Mouse (Mus musculus): ENCODE data around the gene Nfe2. TPM values are rescaled to one million over a fixed set of nuclear protein-coding genes. Genes with fewer than 3 reads are reported as not detected.

The Nfe2 gene
- polyA plus RNA-seq, 1 experiment from 2014 or later: 2.0 TPM

DNA sequence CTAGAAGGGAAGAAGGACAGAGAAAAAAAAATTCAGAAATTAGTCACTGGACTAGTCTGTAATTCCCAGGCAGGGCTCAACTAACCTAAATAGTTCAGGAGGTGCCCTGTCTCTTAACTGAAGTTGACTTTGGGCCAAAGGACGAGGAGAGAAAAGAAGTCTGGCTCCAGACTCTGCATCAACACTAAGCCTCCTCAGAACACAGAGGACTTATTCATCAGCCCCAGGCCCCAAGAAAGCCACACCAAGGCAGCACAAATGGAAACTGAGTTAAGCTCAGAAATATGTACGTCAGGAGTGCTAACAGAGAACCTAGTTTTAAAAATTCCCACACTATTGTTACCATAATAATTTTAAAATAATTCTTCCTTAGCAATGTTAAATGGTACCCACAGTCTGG lies 44.1 kb downstream of the Nfe2 start:
- peak overlapping the region; percentile 42 for H3K4me2 ChIP-seq (replicated peaks)
- H3K4me1 ChIP-seq: peaks cover 18% of the 10 kb centered on the region
- WGBS: 18% methylated on average over 2 of the region's 2 CpGs
- ATAC-seq (ENCODE audit: insufficient number of reproducible peaks, low FRiP score, low TSS enrichment, low read depth): no peak
- H3K4me3 ChIP-seq (replicated peaks): peak overlapping the region; percentile 16
- no peaks in the 10 kb centered on the region for H3K27me3 ChIP-seq
- H3K36me3 ChIP-seq: peaks cover 34% of the 10 kb centered on the region
- H3K27ac ChIP-seq (replicated peaks): peak overlapping the region; percentile 69
- H3K9me3 ChIP-seq (replicated peaks): no peaks in the 10 kb centered on the region
- H3K9ac ChIP-seq: no peak overlapping the region

DNA sequence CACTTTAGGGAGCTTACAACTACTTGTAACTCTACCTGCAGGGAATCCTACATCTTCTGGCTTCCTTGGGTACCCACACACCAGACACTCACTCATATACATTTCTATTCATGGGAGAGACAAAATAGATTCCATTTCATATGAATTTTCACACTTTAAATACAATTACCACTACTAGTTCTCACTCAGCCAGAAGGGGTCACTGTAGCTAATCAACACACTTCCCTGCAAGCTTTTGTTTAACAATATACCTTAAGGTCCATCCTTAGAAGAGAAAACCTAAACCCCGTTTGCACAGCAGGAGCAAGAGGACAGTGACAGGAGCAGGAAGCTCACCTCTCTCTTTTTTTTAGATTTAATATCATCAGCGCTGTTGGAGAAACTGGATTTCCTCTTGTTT lies 53.0 kb downstream of the Nfe2 start:
- Histone ChIP-seq H3K9me3 (replicated peaks) (no peaks in the 10 kb centered on the region), H3K4me3 (replicated peaks) (no peak overlapping the region), H3K36me3 (peaks cover 49% of the 10 kb centered on the region), H3K9ac (no peak overlapping the region), H3K4me2 (replicated peaks) (no peak overlapping the region), H3K4me1 (peaks cover 5% of the 10 kb centered on the region; the same call in 1 of the 2 replicates), H3K27ac (replicated peaks) (no peak overlapping the region), H3K27me3 (no peaks in the 10 kb centered on the region)
- ATAC-seq (ENCODE audit: insufficient number of reproducible peaks, low FRiP score, low TSS enrichment, low read depth): no peak
- 61% methylated on average over 2 of the region's 2 CpGs for WGBS

DNA sequence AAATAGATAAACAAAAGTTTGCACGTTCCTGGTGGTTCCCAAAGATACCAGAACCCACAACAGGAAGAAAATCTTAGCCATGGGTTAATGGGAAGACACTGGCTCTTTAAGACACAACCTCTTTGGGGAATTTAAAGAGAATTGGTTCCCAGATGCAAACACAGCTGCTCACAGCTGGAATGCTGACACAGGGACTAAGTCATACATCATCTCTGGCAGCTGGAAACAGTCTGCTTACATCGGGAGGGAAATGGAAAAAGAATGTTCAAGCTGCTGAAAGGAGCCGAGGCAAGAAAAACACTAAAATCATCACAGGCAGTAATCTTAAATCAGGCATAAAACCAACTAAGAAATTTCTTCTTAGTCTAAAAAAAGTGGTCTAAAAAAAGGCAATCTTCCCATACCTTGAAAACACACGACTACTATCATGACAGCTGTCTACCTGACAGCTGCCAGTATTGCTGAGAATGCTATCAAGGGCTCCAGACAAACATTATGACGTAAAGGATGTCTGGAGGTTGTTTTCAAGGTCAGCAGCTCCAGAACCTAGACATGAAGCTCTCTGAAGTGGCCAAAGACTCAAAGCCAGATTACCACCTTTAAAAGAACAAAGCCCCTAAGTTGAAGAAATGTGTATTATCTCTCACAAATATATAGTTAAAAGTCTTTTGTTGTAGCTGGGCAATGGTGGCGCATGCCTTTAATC lies 56.0 kb downstream of the Nfe2 start:
- WGBS: 41% methylated on average over 6 of the region's 6 CpGs
- no peak overlapping the region for H3K9ac ChIP-seq

More for the DNA sequence above, 56.0 kb downstream of the Nfe2 start:
- Histone ChIP-seq H3K9me3 (replicated peaks) (no peaks in the 10 kb centered on the region), H3K27me3 (no peaks in the 10 kb centered on the region), H3K4me1 (peaks cover 5% of the 10 kb centered on the region; the same call in 1 of the 2 replicates), H3K36me3 (peaks cover 59% of the 10 kb centered on the region), H3K4me2 (replicated peaks) (no peak overlapping the region), H3K27ac (replicated peaks) (peak overlapping the region; percentile 65; the same call in 1 of the 2 replicates), H3K4me3 (replicated peaks) (no peak overlapping the region)
- peak; percentile 65; the same call in 1 of the 2 replicates for ATAC-seq (ENCODE audit: insufficient number of reproducible peaks, low FRiP score, low TSS enrichment, low read depth)

MicroRNA genes within 50 kb of the gene (microRNA counts, 519-probe panel; counts per million panel counts)
- 3,067 counts per million, percentile 74 among the panel's probes with 10 or more counts for microRNA mmu-miR-148b

Small RNAs within 50 kb of the gene (microRNA-seq; reads per million reads assigned to microRNA genes)
- 128 reads per million, percentile 57 among the genes with 10 or more reads in this experiment for gene Mir148b (ENCODE audit: borderline number of aligned reads)

Other genes with a start within 250 kb of the Nfe2 start
- gene Hoxc4, start 239.5 kb downstream of the Nfe2 start, polyA plus RNA-seq (2015; fragmentation: Nextera tagmentation; extraction: Ambion mirVana): 1.1 TPM in 2 replicates
- gene Smug1, start 91.3 kb downstream of the Nfe2 start, polyA plus RNA-seq (2015; fragmentation: Nextera tagmentation; extraction: Ambion mirVana): 17.9 and 18.0 TPM in 2 replicates
- 84.3 and 86.2 TPM in 2 replicates for gene Cbx5, start 18.6 kb downstream of the Nfe2 start, polyA plus RNA-seq (2015; fragmentation: Nextera tagmentation; extraction: Ambion mirVana)
- gene Hnrnpa1, start 18.0 kb downstream of the Nfe2 start, polyA plus RNA-seq (2015; fragmentation: Nextera tagmentation; extraction: Ambion mirVana): 667 and 669 TPM in 2 replicates
- 264 and 279 TPM in 2 replicates for gene Copz1, start 14.3 kb upstream of the Nfe2 start, polyA plus RNA-seq (2015; fragmentation: Nextera tagmentation; extraction: Ambion mirVana)
- gene Gpr84, start 52.2 kb upstream of the Nfe2 start, polyA plus RNA-seq (2015; fragmentation: Nextera tagmentation; extraction: Ambion mirVana): 0.50 and 0.73 TPM in 2 replicates
- gene Zfp385a, start 81.7 kb upstream of the Nfe2 start, polyA plus RNA-seq (2015; fragmentation: Nextera tagmentation; extraction: Ambion mirVana): 16.1 and 18.9 TPM in 2 replicates
- gene Itga5, start 108.4 kb upstream of the Nfe2 start, polyA plus RNA-seq (2015; fragmentation: Nextera tagmentation; extraction: Ambion mirVana): 51.2 and 52.2 TPM in 2 replicates
- not detected in 2 replicates for gene Gtsf1, start 172.1 kb upstream of the Nfe2 start, polyA plus RNA-seq (2015; fragmentation: Nextera tagmentation; extraction: Ambion mirVana)
- not detected in 2 replicates for gene Gtsf2, start 190.1 kb upstream of the Nfe2 start, polyA plus RNA-seq (2015; fragmentation: Nextera tagmentation; extraction: Ambion mirVana)
- 3.9 and 4.9 TPM in 2 replicates for gene Nckap1l, start 195.4 kb upstream of the Nfe2 start, polyA plus RNA-seq (2015; fragmentation: Nextera tagmentation; extraction: Ambion mirVana)
- gene Pde1b, start 244.6 kb upstream of the Nfe2 start, polyA plus RNA-seq (2015; fragmentation: Nextera tagmentation; extraction: Ambion mirVana): 7.1 TPM in 2 replicates

Data from embryonic facial prominence, embryonic 15.5 days (tissue).